Mouse (Mus musculus): Measurements from ENCODE around the gene Prl2b1. TPM values are rescaled to one million over a fixed set of nuclear protein-coding genes. Genes with fewer than 3 reads are reported as not detected.

Gene Prl2b1
- not detected for polyA plus RNA-seq (2014; fragmentation: Illumina TruSeq; extraction: RNeasy Lipid Tissue Mini Kit (QIAGEN cat#74804); ENCODE audit: low read depth, low replicate concordance)

DNA sequence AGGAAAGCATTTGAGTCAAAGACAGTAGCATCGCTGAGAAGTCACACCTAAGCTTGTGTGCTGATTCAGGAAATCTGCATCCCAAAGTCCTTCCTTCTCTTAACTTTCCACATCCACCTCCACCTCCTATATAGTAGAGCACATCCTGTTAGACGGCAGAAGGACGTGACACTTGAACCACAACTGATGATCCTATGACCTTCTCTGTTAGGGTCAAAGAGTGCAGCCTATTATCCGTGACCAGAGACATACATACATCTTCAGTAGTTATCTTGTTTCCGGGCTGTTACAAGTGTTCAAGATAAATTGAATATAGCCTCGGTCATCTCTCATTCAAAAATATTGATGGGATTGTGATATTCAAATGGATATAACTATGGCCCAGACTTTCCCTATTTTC is at the start of gene Prl2b1:
Prl2b1 (minus strand) TSS at position 101 of the 400 bp plus-strand sequence.

DNA sequence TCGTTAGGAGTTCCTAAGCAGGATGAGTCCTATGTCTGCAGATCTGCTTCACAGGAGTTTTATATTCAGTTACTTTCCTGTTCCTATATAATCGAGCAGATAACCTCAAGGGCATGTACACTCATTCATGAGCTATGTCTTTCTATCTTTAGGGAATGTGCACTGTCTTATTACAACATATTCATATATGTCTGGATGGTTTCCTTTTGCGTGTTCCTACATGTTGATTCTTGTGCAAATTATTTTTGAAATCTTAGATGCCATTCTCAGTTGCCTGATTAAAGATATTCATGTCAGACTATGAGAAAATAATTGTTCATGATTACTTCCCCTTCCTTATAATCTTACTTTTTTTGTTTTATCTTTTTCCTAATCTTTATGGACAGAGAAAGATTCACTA is 47.9 kb upstream of the Prl2b1 start, which contains the start of gene Prl8a6:
Prl8a6 (minus strand) TSS at position 101 of the 400 bp plus-strand sequence.

DNA sequence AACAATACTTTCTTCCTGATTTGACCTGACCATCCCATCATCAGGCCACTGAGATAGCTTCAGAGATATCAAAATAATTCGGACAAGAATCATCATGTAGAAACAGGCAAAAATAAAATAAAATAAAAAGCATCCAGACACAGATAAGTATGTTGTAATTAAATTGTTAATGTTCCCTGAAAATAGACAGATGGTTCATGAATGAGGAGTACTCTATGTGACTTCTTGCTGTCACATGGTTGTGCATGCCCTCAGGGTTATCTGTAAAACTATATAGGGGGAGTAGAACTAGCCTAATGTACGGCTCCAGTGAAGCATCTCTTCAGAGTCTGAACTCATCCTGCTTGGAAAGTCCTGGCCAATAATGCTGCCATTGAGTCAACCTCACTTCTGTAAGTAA is 45.3 kb downstream of the Prl2b1 start, which contains the start of gene Prl8a2:
Prl8a2 (plus strand) TSS at position 301 of the 400 bp plus-strand sequence.

Other genes with a start within 250 kb of the Prl2b1 start
- not detected for gene Prl3d3, start 234.1 kb downstream of the Prl2b1 start, polyA plus RNA-seq (2014; fragmentation: Illumina TruSeq; extraction: RNeasy Lipid Tissue Mini Kit (QIAGEN cat#74804); ENCODE audit: low read depth, low replicate concordance)
- not detected for gene Prl3c1, start 194.2 kb downstream of the Prl2b1 start, polyA plus RNA-seq (2014; fragmentation: Illumina TruSeq; extraction: RNeasy Lipid Tissue Mini Kit (QIAGEN cat#74804); ENCODE audit: low read depth, low replicate concordance)
- gene Prl3b1, start 149.0 kb downstream of the Prl2b1 start, polyA plus RNA-seq (2014; fragmentation: Illumina TruSeq; extraction: RNeasy Lipid Tissue Mini Kit (QIAGEN cat#74804); ENCODE audit: low read depth, low replicate concordance) = not detected
- not detected for gene Prl3a1, start 131.4 kb downstream of the Prl2b1 start, polyA plus RNA-seq (2014; fragmentation: Illumina TruSeq; extraction: RNeasy Lipid Tissue Mini Kit (QIAGEN cat#74804); ENCODE audit: low read depth, low replicate concordance)
- gene Prl6a1, start 78.2 kb downstream of the Prl2b1 start, polyA plus RNA-seq (2014; fragmentation: Illumina TruSeq; extraction: RNeasy Lipid Tissue Mini Kit (QIAGEN cat#74804); ENCODE audit: low read depth, low replicate concordance) = not detected
- gene Prl8a2, start 45.2 kb downstream of the Prl2b1 start, polyA plus RNA-seq (2014; fragmentation: Illumina TruSeq; extraction: RNeasy Lipid Tissue Mini Kit (QIAGEN cat#74804); ENCODE audit: low read depth, low replicate concordance) = not detected
- gene Prl8a6, start 47.8 kb upstream of the Prl2b1 start, polyA plus RNA-seq (2014; fragmentation: Illumina TruSeq; extraction: RNeasy Lipid Tissue Mini Kit (QIAGEN cat#74804); ENCODE audit: low read depth, low replicate concordance) = not detected
- gene Prl8a8, start 122.4 kb upstream of the Prl2b1 start, polyA plus RNA-seq (2014; fragmentation: Illumina TruSeq; extraction: RNeasy Lipid Tissue Mini Kit (QIAGEN cat#74804); ENCODE audit: low read depth, low replicate concordance) = not detected
- not detected for gene Prl8a9, start 173.8 kb upstream of the Prl2b1 start, polyA plus RNA-seq (2014; fragmentation: Illumina TruSeq; extraction: RNeasy Lipid Tissue Mini Kit (QIAGEN cat#74804); ENCODE audit: low read depth, low replicate concordance)
- not detected for gene Prl8a1, start 191.3 kb upstream of the Prl2b1 start, polyA plus RNA-seq (2014; fragmentation: Illumina TruSeq; extraction: RNeasy Lipid Tissue Mini Kit (QIAGEN cat#74804); ENCODE audit: low read depth, low replicate concordance)
- gene Prl7b1, start 219.7 kb upstream of the Prl2b1 start, polyA plus RNA-seq (2014; fragmentation: Illumina TruSeq; extraction: RNeasy Lipid Tissue Mini Kit (QIAGEN cat#74804); ENCODE audit: low read depth, low replicate concordance) = not detected